Mouse (Mus musculus): ENCODE results near the gene Fbf1.
"Not testable (repeated sequence)": the region's sequence is repeated elsewhere in the genome, so short reads cannot be mapped to it uniquely, and the experiment has no call there.

Fbf1 gene

DNA sequence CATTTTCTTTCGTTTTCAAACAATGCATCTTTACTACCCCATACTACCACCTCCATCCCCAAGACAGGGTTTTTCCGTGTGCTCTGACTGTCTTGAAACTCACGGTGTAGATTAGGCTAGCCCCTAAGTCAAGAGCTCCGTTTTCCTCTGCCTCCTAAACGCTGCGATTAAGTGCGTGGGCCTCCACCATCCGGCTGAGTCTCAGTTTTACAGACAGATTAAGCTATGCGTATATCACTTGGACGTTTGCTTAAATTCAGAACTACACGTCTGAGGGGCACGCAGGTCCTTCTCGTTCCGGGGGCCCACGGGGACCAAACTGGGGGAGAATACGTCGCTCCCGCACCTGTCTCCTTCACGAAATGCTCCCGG is 29.9 kb downstream of the Fbf1 start:
- no peak for DNase-seq (ENCODE audit: low read depth, low spot score)

DNA sequence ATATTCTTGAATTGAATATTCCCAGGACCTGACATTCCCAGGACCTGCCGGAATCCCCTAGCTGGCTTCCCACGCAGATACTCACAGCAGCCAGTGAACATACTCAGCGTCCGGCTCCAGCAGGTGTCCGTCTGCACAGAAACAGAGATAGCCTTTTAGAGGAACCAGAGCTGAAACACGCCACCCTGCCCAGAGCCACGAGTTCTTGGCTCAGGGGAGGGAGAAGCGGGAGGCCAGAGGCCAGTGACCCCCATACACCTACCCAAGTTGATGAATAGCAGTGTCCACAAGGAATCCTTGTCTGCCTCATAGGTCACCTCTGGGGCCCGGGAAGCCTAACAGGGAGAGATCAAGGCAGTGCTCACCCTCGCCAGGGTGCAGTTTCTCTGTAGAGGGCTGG is 33.8 kb downstream of the Fbf1 start:
- DNase-seq (ENCODE audit: low read depth, low spot score), result no peak

DNA sequence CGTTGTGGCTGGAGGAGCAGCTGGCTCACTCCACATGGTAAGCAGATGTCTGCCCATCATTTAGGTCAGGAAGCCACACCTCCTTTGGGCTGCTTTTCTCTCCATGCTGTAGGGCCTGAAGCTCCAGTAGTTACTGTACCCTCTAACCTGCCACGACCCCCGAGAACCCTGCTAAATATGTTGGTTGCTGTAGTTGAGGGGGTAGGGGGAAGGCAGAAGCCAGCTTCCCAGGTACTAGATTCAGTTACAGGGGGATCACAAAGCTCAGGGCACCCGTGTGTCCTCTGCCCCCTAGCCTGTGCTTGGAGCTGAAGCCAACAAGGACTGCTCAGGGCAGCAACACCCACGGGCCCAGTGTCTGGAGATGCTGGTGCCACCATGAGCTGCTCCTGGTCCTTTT is 34.5 kb downstream of the Fbf1 start:
- no peak for DNase-seq (ENCODE audit: low read depth, low spot score)

DNA sequence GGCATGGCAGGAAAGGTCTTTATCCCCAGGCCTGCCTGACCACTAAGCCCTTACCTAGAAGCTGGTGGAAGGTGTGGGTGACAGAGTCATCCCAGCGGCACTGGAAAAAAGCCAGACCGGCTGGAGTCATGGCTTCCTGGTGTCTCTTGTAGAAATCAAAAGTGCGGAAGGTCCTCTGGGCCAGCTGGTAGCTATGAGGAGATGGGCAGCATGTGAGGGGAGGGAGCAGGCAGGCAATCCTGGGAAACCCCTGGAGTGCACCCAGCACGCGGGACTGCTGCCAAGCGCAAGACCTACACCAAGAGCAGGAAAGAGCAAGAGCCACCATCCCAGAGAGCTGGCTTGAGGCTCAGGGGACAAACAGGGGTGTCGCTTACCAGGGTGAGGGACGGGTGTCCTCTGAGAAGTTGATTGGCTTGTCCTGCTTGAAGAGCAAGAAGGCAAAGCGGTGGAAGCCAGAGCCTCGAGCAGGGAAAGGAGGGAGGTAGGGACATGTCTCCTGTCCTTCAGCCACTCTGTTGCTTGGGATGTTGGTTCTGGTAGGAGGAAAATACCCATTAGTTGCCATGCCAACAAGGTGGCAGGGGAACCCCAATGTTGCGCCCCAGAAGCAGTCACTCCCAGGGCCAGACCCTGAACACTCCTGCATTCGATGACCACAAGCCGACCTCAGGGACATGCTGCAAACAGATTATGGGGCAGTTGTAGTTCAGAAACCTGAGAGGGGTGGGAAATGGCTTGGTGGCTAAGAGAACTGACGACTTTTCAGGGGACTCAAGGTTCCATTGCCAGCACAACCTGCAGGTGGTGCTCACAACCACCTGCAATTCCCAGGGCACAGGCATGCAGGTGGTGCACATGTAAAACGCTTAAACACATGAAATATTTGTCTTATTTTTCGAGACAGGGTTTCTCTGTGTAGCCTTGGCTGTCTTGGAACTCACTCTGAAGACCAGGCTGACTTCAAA is 35.3 kb downstream of the Fbf1 start:
- DNase-seq (ENCODE audit: low read depth, low spot score), result no peak

DNA sequence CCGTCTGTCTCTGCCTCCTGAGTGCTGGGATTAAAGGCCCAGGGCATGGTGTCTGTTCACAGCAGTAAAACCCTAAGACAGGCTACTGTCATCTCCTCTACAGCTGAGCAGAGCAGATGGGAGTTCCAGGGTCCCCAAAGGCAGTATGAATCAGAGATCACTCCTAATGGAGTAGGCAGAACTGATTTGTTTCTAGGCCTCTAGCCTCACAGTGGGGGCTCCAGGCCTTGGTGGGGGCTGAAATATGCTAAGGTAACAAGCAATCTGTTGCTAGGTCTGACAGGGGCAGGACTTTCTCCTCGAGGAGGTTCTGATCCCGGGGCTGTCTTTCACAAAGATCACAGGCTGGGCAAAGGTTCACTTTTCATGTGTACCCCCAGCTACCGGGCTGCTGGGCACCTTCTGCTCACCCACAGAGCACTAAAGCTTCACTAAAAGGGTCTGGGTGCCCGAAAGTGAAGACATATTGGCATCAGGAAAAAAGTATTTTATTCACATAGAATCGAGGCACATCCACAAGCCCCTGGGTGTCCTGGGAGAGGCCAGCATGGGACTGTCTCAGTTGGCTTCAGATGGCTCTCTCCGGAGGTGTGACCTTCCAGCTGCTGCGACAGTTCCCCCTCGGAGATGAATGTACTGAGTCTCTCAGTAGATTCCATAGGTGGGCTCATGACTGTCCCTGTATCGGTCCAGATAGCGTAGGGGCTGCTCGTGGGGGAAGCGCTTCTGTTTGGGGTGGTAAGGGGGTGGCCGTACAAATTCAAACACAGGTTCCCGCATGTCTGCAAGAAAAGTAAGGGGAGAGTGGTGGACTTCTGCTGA is 36.4 kb downstream of the Fbf1 start:
- no peak for DNase-seq (ENCODE audit: low read depth, low spot score)

DNA sequence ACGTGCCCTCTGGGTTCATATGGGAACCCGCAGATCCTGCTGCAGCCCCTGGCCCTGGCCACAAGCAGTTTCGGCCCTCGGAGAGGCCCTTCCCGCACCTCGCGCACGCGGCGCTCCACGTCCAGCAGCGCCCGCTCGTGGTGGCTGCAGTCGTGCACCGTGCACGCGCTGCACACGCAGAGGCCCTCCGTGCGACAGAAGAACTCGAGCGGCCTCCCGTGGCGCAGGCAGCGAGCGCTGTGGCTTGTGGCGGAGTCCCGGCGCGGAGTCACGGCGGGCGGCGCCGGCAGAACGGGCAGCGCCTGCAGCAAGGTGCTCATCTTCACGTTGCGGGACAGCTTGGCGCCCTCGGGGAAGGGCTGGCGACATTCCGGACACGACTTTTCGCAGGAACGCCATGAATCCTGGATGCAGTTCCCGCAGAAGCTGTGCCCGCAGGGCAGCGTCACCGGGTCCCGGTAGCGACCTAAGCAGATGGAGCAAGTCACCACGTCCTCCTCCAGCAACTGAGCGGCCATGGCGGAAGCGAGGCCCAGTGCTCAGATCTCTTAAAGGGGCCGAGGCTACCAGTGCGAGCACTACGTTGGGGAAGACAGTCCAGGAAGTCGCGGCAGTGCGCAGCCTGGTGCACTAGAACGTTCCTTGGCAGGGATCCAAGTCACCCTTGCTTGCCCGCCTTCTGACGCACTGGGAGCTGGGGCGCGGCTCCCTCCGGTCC is 37.3 kb downstream of the Fbf1 start, which contains the start of gene Trim65:
Gene Trim65, minus strand, starts transcription at position 641 of the 718 bp plus-strand sequence.
- no peak for DNase-seq (ENCODE audit: low read depth, low spot score)

DNA sequence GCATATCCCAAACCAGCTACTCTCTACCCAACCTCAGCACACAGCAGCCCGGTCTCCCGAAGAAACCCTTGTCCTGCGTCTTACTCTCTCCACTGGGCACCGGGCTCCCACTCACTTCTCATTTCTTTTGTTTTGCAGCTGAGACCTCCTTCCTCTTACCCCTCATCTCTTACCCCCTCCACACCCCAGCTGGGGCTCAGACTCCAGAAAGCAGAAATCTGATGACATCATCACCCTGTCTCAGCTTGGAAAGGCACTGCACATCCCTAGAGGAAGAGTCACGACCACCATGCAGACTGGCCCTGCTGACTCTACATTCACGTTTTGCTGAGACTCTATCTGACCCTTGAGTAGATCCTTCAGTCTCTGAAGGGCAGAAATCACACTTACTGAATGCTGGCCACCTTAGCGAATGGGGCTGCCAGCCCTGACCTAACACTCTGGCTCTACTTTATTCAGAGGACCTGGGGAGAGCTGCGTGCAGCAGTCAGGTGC is 37.9 kb downstream of the Fbf1 start:
- DNase-seq (ENCODE audit: low read depth, low spot score), result no peak

DNA sequence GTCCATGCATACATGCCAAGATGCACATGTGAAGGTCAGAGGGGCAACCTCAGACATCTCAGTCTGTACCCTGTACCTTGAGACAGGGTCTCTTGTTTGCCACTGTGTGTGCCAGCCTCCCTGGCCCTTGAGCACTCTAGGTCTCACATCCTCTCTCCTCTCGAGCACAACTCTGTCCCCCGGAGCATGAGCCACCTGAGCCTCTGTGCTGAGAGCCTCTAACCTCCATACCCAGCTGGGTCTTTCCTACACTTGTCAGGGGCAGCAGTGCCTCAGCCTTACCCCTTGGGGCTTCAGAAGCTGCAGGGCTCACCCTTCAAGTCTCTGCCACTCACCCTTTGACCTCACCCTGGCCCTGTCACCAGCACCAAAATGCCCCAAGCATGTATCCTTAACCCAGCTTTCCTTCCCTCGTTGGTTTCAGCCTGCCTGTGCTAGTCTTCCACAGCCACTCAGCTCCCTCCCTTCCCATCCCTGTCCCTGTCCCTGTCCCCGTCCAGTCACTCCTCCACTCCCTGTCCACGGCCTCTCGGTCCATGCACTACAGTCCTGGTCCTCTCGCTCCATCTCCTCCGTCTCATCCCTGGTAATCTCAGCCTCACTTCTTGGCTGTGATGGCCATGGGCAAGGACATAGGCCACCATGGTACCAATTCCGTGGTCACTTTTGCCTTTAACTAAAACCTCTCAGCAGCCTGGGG is 38.7 kb downstream of the Fbf1 start:
- DNase-seq (ENCODE audit: low read depth, low spot score), result no peak

DNA sequence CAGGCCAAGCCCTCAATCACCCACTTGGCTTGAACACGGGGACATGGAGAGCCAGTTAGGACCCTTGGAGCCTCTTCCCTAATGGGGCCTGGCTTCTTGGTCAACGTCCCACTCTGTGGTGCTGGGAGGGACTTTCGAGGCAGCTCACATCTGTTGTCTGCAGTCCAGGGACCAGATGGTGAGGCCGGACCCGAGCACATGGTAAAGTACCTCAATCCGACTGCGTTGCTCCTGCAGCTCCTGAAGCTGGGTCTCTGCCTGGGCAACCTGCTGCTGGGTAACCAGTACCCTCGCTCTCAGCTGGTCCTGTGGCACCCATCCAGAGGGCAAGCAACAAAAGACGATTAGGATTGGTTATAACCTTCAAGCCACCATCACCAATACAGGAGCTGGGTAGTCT is 40.0 kb downstream of the Fbf1 start:
- no peak for DNase-seq (ENCODE audit: low read depth, low spot score)

DNA sequence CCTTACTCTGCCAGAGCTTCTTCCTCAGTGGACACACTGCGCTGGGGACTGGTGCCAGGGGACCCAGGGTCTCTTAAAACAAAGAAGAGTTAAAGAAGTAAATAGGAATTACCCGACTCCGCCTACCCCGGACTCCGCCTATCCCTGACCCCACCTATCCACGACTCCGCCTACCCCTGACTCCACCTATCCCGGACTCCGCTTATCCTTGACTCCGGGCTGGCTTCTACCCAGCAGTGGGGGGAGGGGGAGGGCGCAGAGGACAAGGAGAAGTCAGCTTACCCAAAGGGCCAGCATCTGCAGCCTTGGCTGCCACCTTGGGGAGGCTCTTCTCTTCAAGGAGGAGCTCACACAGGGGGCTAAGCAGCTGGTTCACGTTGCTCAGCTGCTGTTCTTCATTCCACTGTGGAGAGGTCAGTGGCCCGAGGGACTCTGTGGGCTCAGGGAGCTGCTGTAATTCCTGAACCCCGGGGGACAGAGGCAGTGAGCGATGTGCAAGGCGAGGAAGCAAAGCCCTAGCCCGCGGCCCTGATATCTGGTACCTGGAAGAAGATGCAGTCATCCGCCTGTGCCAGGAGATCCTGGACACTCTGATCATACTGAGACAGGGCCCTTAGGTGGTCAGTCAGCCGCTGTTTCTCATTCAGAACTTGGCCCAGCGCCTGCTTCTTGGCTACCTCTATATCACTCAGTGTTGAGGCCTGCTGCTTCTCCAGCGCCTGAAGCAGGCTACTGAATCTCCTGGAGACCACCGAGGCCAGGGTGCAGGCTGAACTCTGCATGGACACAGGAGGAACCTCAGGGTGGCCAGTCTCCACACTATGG is 40.6 kb downstream of the Fbf1 start, which contains the start of gene Trim47:
Gene Trim47, minus strand, starts transcription at position 55 of the 825 bp plus-strand sequence.
- DNase-seq (ENCODE audit: low read depth, low spot score), result no peak

DNA sequence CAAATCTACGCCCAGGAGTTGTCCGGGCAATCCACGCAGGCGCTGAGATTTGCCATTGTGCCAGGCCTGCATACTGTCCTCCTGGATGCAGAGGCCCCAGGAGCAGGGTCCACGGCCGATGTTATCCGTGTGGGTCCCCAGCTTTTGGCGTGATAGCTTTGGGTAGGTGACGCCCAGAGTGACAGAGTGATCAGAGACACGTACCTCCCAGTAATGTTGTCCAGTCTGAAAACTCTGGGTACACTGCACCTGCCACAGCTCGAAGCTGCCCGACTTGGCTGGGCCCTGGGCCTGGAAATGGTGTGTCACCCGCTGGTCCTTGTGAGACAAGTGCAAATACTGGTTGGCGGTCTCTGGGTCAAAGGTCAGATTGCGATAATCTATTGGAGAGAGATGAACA is 41.7 kb downstream of the Fbf1 start:
- DNase-seq (ENCODE audit: low read depth, low spot score), result no peak

DNA sequence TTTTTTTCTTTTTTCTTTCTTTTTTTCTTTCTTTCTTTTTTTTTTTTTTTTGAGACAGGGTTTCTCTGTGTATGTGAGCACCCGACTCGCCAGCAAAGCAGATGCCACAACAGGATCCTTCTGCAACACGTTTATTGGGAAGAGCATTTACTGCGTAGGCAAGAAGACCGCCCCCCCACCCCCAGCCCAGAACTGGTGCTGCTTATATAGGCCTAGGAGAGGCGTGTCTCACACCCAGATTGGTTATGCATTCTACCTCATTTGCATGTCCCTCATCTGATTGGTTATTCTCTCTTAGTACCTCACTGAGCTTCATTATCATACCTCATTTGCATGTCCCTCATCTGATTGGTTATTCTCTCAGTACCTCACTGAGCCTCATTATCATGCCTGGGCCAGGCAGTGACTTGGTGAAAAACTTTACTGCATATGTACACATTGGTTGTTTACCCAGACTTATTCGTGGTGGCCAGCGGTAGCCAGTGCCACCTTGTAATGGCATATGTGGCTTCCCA is 46.2 kb downstream of the Fbf1 start:
- DNase-seq (ENCODE audit: low read depth, low spot score), result not testable (repeated sequence)

DNA sequence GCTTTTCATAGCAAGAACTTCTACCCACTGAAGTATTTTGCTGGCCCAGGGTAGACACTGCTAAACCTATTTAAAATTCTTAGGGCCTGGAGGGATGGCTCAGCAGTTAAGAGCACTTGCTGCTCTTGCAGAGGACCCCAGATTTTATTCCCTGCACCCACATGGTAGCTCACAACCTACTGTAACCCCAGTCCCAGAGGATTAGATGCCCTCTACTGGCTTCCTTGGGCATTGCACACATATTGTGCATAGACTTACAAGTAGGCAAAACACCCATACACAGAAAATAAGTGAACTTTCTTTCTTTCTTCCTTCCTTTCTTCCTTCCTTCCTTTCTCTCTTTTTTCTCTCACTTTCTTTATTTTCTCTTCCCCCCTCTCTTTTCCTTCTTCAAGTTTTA is 50.1 kb downstream of the Fbf1 start:
- no peak for DNase-seq (ENCODE audit: low read depth, low spot score)

DNA sequence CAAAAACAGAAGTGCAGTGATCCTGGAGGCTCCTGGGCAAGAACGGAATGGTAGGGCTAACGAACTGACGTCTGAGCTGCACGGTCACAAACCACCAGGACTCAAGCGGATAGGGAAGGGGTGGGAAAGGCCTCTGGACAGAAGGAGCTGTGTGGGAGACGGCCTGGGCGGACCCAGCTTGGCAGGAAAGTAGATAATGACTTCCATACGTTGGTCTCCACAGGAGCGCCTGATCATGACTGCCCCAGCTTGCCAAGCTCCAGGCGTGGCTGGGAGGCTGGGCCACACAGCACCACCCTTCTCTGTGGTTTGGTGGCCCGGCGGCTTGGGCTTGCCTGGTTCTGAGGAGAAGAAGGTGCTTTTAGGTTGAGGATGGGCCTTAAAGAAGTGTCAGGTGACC is 50.7 kb downstream of the Fbf1 start:
- no peak for DNase-seq (ENCODE audit: low read depth, low spot score)

DNA sequence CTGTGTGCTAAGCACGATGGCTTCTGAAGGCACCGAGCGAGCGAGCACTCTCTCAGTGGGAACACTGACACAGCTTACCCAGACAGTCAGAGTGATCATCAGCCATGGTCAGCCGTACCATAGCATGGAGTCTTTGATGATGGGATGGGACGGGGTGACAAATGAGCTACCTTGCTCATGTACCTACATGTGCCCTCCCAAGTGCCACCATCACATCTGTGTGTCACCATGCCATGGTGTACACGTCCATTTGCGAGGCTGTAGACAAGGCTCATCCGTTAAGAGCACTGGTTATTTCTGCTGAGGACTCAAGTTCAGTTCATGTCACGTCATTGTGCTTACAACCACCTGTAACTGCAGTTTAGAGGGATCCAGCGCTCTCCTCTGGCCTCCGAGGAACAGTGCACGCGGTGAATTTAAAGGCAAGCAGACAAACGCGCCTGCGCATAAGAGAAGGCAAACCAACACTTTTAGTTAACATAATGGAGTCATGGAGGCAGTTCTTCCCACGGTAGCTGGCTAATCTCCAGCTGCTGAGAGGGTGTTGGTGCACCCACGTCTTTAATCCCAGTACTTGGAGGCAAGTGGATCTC is 56.3 kb downstream of the Fbf1 start:
- DNase-seq (ENCODE audit: low read depth, low spot score), result no peak

DNA sequence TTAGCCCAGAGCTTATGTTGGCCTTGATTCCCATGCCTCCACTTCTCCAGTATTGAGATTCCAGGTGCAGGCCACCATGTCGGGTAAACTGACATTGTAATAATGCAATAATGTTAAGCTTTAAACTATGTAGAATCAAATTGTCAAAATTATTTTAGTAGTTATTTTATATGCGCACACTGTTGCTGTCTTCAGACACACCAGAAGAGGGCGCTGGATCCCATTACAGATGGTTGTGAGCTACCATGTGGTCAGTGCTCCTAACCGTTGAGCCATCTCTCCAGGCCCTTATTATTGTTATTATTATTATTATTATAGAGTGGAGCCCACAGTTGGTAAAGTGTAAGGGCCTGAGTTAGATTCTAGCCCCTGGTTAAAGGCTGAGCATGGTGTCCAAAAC is 56.9 kb downstream of the Fbf1 start:
- no peak for DNase-seq (ENCODE audit: low read depth, low spot score)

DNA sequence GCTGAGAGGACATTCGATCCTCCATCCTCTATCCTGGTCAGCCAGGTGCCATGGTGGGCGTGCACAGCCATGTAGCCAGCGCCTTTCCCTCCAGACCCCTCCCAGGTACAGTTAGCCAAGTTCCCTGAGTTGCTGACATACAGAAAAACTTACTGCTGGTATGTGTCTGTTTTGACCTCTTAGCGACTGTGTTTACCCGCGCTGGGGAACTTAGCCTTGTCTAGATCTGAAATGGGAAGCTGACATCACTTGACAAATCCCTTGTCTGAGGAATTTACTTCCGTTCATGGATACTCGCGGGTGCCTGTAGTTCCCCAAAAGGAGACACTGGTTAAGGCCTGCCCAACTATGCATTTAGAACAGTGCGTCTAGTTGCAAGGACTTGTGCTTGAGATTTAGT is 57.4 kb downstream of the Fbf1 start:
- no peak for DNase-seq (ENCODE audit: low read depth, low spot score)

DNA sequence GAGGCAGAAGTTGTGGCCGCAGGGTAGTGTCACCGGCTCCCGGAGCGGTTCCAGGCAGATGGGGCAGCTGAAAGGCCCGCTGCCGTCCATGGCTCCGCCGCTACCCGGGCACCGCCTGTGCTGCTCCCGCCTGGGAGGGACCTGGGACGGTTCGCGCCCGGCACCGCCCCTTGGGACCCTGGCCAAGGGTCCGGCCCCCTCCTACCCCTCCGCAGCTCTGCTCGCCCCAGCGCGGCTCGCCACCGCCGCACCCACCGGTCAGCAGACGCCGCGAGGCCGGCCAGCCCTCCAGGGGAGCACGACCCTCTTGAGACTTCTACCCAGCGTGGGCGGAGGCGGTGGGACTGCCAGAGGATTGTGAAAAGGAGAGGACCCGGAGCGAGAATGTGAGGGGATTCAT is 57.8 kb downstream of the Fbf1 start:
- DNase-seq (ENCODE audit: low read depth, low spot score), result no peak

DNA sequence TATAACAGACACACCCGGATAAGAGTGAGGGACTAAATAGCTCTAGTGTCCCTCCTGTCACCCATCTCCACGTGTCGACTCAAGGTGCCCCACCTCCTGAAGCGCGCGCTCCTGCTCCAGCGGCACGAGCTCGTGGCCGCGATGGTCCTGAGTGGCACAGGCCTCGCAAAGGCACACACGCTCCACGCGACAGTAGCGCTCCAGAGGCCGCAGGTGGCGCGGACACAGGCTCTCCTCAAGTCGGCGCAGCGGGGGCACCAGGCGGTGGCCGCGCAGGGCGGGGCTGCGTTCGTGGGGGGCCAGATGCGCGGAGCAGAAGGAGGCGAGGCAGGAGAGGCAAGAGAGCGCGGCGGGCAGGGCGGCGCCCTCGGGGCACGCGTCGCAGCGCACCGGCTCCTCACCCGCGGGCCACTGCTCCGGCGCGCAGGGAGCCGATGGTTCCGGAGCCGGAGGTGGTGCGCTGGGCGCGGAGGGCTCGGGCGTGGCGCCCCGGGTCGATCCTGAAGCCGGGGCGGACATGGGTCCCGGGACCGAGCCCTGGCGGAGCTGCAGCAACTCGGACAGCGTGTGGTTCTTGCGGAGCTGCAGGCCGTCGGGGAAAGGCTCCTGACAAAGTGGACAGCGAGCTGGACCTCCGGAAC is 58.4 kb downstream of the Fbf1 start:
- DNase-seq (ENCODE audit: low read depth, low spot score), result no peak
